Mouse (Mus musculus) brown adipose tissue, adult 24 weeks (tissue): ENCODE results near the gene Enpp7. TPM values are rescaled to one million over a fixed set of nuclear protein-coding genes. Genes with fewer than 3 reads are reported as not detected.

Source experiments
- H3K27ac ChIP-seq: fragments of 200-500 bp; replicated peaks from 2 replicates; pipeline ENCODE4 v1.5.1; 2012; ENCODE audit warnings: low read depth, mild to moderate bottlenecking, low read length
- H3K4me1 ChIP-seq: fragments of 200-500 bp; 2 replicates; pipeline ENCODE4 v1.6.1; 2012; ENCODE audit warnings: low read length, mixed read lengths; ENCODE audit not compliant: control insufficient read depth, insufficient read depth, insufficient read length
- H3K4me3 ChIP-seq: fragments of 200-500 bp; 2 replicates; pipeline ENCODE4 v1.5.1; 2012; ENCODE audit warnings: low read depth, mild to moderate bottlenecking, low read length, moderate library complexity; ENCODE audit not compliant: insufficient read depth
- polyA plus RNA-seq: library from polyadenylated mRNA; stranded (reverse); fragments of >200 nt; gene quantifications from 2 replicates; pipeline ENCODE4 v1.2.4, GENCODE M21; 2012; ENCODE audit not compliant: missing spikeins, insufficient read depth, insufficient read length

The Enpp7 gene
- polyA plus RNA-seq = not detected in 2 replicates

DNA sequence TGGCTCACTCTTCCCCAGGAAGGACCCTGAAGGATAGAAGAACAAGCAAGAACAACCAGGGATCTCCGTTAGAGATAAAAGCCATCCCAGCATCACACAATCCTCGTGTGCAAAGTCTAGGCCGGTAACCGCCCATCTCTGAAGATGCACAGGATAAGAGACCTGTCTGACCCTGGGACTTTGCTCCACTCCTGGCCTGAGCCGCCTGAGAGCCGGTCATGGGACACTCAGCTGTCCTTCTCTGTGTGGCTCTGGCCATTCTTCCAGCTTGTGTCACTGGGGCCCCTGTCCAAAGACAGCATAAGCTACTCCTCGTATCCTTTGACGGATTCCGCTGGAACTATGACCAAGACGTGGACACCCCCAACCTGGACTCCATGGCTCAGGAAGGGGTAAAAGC lies at the start of gene Enpp7:
TSS of gene Enpp7 (plus strand) at position 190 of the 400 bp plus-strand sequence.
- Histone ChIP-seq H3K4me1 (no peaks in the 10 kb centered on the region), H3K27ac (no peak within 1 kb of the TSS), H3K4me3 (no peak within 1 kb of the TSS)

DNA sequence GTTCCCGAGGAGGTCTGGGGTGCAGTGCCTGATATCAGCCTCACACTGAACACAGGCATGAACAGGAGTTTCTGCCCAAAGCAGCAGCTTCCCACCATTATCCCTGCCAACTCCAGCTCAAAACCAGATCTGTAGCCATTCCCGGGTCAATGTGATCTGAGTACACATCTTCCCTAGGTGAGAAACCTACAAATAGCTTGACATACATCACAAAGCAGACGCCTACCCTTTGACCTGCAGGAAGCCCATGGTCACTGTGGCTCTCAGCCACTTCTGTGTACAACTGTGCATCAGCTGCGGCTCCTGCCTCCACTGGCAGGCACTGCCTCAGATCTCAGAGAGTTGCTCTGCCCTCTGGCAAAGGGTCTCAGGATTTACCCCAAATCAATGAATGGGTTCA lies 48.3 kb upstream of the Enpp7 start:
- Histone ChIP-seq H3K4me3 (no peak overlapping the region), H3K4me1 (no peaks in the 10 kb centered on the region), H3K27ac (no peak overlapping the region)

DNA sequence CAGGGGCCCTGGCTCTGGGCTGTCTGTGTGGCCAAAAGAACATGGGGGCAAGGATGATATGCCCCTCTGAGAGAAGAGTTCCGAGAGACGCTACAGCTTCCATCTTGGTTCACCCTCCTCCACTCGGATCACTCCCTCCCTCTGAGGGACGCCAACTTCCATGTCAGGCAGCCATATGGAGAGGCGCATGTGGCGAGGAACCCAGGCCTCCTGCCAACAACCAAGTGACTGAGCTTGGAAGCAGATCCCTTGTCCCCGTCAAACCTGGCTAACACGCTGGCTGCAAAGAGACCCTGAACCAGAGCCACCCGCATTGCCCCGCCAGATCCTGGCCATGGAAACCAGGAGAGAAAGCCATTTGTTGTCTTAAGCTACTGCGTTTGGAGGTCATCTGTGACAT lies 47.4 kb upstream of the Enpp7 start:
- Histone ChIP-seq H3K4me1 (no peaks in the 10 kb centered on the region), H3K4me3 (no peak overlapping the region), H3K27ac (no peak overlapping the region)

DNA sequence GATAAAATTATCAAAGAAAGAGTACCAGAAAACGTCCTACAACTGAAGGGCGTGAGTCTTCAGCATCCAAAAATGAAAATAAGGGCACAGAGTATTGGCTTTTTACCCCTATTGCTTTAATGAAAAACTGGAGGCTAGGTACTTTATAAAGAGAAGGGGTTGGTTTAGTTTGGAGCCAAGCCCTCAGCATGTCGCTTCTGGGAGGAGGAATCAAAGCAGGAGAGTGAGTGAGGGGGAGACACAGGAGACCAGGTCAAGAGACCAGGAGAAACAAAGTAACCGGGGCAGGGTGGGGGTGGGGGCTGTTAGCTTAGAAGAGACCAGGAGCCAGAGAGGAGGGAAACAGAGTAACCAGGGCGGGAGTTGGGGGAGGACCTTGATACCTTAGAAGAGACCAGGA lies 46.7 kb upstream of the Enpp7 start:
- no peak overlapping the region for H3K4me3 ChIP-seq
- no peak overlapping the region for H3K27ac ChIP-seq
- no peaks in the 10 kb centered on the region for H3K4me1 ChIP-seq

DNA sequence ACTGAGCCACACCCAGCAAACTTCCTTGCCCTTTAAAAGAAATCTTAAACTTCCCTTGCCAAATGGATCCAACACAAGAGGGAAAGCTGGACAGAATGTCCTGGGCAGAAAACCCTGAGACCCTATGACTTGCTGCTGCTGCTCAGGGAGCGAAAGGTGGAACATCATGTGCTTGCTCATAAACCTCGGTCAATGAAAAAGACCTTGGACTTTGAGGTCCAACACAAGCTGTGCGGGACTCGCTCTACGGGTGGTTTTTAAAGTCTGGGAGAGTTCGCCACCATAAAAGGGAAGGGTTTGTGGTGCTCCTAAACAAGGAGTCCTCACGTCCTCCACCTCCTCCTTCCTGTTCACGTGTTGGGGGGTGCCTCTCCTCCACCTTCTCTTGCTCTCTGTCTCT lies 42.1 kb upstream of the Enpp7 start:
- H3K27ac ChIP-seq = no peak overlapping the region
- H3K4me3 ChIP-seq = no peak overlapping the region
- H3K4me1 ChIP-seq = no peaks in the 10 kb centered on the region

DNA sequence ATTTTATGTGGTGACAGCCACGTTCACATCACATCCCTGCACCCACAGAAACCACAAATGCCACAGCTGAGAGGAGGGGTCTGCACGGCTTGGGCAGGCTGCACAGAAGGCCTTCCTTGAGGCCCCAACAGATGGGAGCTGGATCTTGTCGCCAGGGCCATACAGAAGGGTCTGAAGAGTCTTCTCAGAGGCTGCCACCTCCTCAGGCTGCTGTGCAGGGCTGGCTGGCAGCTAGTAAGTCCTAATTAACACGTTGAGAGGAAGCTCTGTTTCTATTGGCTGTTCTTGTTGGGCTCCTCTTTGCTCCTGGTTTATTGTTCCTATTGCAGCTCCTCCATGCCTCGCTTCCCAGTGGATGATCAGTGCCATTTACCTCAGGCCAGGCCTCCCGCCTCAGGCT lies 33.0 kb upstream of the Enpp7 start:
- Histone ChIP-seq H3K4me3 (no peak overlapping the region), H3K27ac (no peak overlapping the region), H3K4me1 (no peaks in the 10 kb centered on the region)

DNA sequence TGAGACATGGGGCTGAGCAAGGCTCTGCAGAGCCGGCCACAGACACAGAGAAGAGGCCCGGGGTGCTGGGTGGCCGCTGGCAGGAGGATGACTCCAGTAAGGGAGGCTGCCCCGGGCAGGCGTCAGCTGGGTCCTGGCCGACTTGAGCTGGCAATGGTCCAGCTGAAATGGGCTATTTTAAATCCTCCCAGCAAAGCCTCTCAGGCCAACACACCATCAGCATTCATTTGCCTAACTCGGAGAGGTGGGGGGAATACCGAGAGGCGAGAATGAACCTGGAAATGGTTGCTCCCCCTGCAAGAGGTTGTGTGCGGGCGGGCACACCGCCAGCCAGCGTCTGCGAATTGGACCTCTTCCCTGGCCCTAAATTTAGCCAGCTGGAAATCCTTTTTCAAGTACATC lies 30.9 kb upstream of the Enpp7 start:
- Histone ChIP-seq H3K27ac (no peak overlapping the region), H3K4me1 (no peaks in the 10 kb centered on the region), H3K4me3 (no peak overlapping the region)

DNA sequence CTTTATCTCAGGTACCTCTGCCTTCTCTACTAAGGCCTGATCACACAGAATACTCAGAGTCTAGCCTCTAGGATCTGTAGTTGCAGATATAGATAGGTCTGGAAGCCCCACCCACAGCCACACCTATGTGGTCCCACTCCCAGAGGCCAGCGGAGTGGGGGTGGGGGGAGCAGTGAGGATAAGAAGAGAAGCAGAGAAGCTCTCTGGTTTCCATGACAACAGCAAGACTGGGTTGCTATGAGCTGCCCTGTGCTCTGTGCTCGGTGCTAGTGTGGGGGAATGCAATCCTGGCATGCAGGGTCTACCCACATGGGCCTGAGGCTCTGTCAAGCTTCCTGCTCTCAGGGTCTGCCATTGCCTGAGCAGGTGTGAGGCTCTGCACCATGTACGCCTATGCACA lies 27.3 kb upstream of the Enpp7 start:
- no peaks in the 10 kb centered on the region for H3K4me1 ChIP-seq
- no peak overlapping the region for H3K27ac ChIP-seq
- H3K4me3 ChIP-seq = no peak overlapping the region

DNA sequence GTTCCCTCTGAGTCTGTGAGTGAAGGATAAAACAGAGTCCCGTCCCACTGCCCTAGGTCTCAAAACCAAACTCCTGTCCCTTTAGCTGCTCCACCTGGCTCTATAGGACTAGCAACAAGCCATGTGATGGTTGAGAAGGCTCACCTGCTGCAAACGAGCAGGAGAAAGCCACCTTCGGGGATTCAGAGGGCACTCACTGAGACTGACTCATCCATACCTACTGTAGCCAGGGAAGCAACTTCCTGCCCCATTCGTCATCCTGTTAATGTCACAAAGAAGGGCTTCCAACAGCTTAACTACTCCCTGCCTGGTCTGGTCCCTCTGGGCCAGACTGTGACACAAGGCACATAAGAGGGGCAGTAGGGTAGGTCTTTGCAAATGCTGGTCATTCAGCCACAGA lies 25.5 kb upstream of the Enpp7 start:
- no peaks in the 10 kb centered on the region for H3K4me1 ChIP-seq
- H3K4me3 ChIP-seq = no peak overlapping the region
- no peak overlapping the region for H3K27ac ChIP-seq

DNA sequence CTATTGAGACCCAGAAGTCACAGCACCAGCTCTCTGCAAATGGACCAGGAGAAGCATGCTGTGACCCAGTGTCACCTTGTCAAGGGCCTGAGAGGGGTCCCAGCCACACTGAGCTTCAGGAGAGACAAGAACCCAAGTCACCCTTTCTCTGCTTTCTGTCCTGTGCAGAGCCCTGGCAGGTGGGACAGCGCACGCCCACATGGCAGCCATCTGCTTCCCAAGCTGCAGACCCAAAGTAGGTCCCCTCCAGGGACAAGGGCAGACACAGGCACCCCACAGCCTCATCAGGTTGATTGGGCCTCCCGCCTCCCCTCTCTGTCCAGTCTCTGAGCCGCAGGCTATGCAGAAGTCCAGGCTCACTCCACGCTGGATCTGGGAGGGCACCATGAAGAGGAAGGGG lies 24.1 kb upstream of the Enpp7 start:
- Histone ChIP-seq H3K27ac (no peak overlapping the region), H3K4me3 (no peak overlapping the region), H3K4me1 (no peaks in the 10 kb centered on the region)

DNA sequence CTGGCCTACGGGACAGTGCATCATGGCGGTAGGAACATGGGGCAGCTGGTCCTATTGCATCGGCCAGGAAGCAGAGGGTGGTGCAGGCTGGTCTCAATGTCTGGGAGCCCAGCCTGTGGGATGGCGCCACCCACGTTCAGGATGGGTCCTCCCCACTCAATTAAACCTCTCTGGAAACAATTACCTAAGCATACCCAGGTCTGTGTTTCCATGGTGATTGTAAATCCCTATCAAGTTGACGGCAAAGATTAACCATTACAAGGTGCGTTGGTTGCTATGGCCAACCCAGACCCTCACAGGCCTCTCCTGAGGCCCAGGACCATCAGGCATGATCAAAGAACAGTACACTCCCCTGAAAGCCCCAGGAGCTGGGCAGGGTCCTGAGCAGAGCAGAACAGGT lies 22.9 kb upstream of the Enpp7 start:
- Histone ChIP-seq H3K4me3 (no peak overlapping the region), H3K4me1 (no peaks in the 10 kb centered on the region), H3K27ac (no peak overlapping the region)

DNA sequence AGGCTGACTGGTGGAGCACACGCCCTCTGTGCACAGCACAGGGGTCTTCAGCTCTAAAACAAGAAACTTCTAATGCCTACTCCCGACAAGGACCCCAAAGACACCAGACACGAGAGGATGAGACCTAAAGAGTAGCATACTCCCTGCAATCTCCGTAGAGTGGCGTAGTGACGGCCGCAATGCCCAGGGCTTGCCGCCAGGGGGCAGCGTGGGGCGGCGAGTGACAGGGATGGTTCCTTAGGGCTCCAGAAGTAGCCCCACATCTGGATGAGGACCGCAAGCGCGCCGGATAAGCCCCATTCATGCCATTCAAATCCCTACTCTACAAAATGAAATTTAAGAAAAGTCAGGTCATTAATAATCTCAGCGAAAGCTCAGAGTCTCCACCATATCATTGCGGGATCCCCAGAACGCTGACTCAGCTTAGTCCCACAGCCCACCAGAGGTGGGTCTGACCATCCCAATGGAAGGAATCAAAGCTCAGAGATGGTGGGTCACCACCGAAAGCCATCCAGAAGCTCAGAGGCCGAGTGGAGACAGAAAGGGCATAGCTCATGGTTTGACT lies 16.4 kb upstream of the Enpp7 start:
- Histone ChIP-seq H3K27ac (no peak overlapping the region), H3K4me3 (no peak overlapping the region), H3K4me1 (no peaks in the 10 kb centered on the region)

DNA sequence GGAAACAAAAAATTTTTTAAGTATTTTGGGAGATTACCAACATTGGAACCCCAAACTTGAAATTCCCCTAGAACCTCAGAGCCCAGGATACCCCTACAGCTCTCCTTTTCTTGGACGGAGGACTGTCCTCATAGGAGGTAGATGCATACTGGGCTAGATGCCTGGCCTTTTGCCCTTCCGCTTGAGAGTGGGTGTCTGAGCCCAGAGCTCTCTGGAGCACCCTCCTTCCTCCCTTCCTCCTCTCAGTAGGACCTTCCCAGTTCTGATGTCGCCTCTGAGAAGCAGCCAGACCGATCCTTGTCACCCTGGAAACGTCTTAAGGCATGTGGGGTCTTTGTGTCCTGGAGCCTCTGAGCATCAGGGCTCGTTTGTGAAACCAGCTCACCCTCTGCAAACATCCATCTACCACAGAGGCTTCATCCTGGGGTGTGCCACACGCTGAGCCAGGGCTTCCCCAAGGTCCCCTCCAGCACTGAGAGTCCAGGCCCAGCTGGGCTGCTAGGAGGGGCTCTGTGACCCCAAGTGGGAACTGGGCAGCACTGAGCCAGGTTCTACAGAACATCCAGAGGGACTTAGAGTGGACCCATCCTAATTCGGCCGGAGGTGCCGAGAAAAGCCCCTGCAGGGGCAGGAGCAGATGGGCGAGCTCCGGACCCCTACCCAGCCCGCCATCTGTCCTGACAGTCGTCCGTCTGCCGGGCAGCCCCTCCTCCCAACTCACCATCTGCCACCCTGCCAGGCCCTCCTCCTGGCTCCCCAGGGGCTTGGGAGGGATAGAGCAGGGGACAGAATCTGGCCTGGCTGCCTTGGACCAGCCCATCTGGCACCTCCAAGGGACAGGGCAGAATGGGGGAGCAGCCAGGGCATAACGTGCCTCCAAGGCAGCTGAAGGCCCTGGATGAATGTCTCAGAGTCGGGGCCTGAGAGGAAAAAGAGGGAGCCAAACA lies 15.3 kb upstream of the Enpp7 start:
- no peak overlapping the region for H3K4me3 ChIP-seq

DNA sequence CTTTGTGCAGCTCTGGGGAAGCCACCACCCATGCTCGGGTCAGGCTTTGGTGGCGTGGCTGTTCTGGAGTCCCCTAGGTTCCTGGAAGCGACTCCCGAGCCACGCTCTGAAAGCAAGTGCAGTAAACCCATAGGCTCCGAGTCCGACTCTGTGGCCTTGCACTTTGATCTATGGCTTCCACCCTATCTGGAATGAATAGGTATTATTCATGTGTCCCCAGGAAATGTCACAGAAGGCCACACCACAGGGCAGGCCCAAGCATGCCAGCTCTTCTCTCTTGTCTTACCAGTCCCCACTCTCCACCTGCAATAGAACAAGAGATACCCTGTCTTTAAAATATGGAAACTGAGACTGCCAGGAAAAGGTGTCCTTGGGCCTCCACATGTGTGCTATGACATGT lies 13.6 kb upstream of the Enpp7 start:
- no peaks in the 10 kb centered on the region for H3K4me1 ChIP-seq
- H3K27ac ChIP-seq = no peak overlapping the region
- no peak overlapping the region for H3K4me3 ChIP-seq

More for the DNA sequence above, 15.3 kb upstream of the Enpp7 start:
- no peaks in the 10 kb centered on the region for H3K4me1 ChIP-seq
- no peak overlapping the region for H3K27ac ChIP-seq

DNA sequence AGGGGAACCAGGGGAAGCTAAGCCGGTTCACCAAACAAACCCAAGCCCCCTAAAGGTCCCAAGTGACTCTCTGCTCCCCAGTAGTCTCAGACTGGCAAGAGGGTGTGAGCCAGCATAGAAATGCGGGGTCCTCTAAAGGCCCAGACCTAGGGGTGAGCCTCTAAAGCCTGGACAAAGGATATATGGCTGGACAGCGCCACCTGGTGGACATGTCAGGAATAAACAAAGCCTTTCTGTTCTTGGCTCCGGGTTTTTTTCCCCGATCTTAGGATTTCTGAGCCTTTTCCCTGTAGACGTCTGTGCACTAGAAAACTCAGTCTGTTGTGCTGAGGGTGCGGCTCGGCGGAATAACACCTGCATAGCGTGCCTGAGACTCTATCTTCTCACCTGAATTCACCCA lies 12.6 kb upstream of the Enpp7 start:
- H3K4me3 ChIP-seq = no peak overlapping the region
- no peak overlapping the region for H3K27ac ChIP-seq
- no peaks in the 10 kb centered on the region for H3K4me1 ChIP-seq

DNA sequence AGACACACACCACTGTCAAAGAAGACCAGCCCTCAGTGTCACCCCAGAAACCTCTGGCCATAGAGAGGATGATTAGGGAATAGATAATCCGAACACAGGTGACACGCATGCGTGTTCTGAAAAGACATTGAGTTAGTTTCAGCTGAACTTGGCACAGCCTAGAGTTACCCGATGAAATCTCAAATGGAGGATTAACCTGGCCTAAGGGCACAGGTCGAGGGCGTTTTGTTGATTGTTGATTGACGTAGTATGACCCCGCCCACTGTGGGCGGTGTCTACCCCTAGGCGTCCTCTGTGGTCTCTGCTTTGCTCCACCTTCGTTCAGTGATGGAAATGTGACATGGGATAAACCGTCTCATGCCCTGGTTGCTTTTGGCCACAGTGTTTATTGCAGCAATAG lies 12.1 kb upstream of the Enpp7 start:
- Histone ChIP-seq H3K4me1 (no peaks in the 10 kb centered on the region), H3K27ac (no peak overlapping the region), H3K4me3 (no peak overlapping the region)
